Mouse (Mus musculus): Measurements from ENCODE around the gene Kbtbd7. TPM values are rescaled to one million over a fixed set of nuclear protein-coding genes. Genes with fewer than 3 reads are reported as not detected.
"Not testable (repeated sequence)": the region's sequence is repeated elsewhere in the genome, so short reads cannot be mapped to it uniquely, and the experiment has no call there.

The Kbtbd7 gene
- polyA plus RNA-seq, 1 experiment, result 18.5 TPM

GRCm38 (mm10) chr14:79409278-79409830 lies 17.0 kb upstream of the Kbtbd7 start:
- TF ChIP-seq CTCF (IDR thresholded peaks at IDR 0.05; ENCODE audit: borderline replicate concordance, extremely low read depth, insufficient read depth, insufficient read length), result no peak
- TF ChIP-seq POLR2A (IDR thresholded peaks at IDR 0.05; ENCODE audit: borderline replicate concordance, extremely low read depth, insufficient read depth, insufficient read length, poor library complexity, severe bottlenecking), result no peak
- DNase-seq (ENCODE audit: low read depth), result no peak

GRCm38 (mm10) chr14:79410662-79411061 lies 15.6 kb upstream of the Kbtbd7 start:
- DNase-seq (ENCODE audit: low read depth), result no peak
- TF ChIP-seq POLR2A (IDR thresholded peaks at IDR 0.05; ENCODE audit: borderline replicate concordance, extremely low read depth, insufficient read depth, insufficient read length, poor library complexity, severe bottlenecking) (no peak), CTCF (IDR thresholded peaks at IDR 0.05; ENCODE audit: borderline replicate concordance, extremely low read depth, insufficient read depth, insufficient read length) (no peak)

- TF ChIP-seq CTCF (IDR thresholded peaks at IDR 0.05; ENCODE audit: borderline replicate concordance, extremely low read depth, insufficient read depth, insufficient read length) (no peak), POLR2A (IDR thresholded peaks at IDR 0.05; ENCODE audit: borderline replicate concordance, extremely low read depth, insufficient read depth, insufficient read length, poor library complexity, severe bottlenecking) (no peak)
- DNase-seq (ENCODE audit: low read depth), result no peak
Observed at GRCm38 (mm10) chr14:79413121-79413520, 13.2 kb upstream of the Kbtbd7 start.

GRCm38 (mm10) chr14:79420083-79420685 lies 6.1 kb upstream of the Kbtbd7 start:
- DNase-seq (ENCODE audit: low read depth), result peak; percentile 35
- TF ChIP-seq CTCF (IDR thresholded peaks at IDR 0.05; ENCODE audit: borderline replicate concordance, extremely low read depth, insufficient read depth, insufficient read length) (peak; percentile 16; the same call in 1 of the 2 replicates), POLR2A (IDR thresholded peaks at IDR 0.05; ENCODE audit: borderline replicate concordance, extremely low read depth, insufficient read depth, insufficient read length, poor library complexity, severe bottlenecking) (no peak)

GRCm38 (mm10) chr14:79426730-79427365 lies 537 bp downstream of the Kbtbd7 start:
- not testable (repeated sequence) for DNase-seq (ENCODE audit: low read depth)

- no peak for DNase-seq (ENCODE audit: low read depth)
- TF ChIP-seq CTCF (IDR thresholded peaks at IDR 0.05; ENCODE audit: borderline replicate concordance, extremely low read depth, insufficient read depth, insufficient read length), result no peak
Observed at GRCm38 (mm10) chr14:79434068-79434467, 7.8 kb downstream of the Kbtbd7 start.

- DNase-seq (ENCODE audit: low read depth), result no peak
- TF ChIP-seq POLR2A (IDR thresholded peaks at IDR 0.05; ENCODE audit: borderline replicate concordance, extremely low read depth, insufficient read depth, insufficient read length, poor library complexity, severe bottlenecking) (no peak), CTCF (IDR thresholded peaks at IDR 0.05; ENCODE audit: borderline replicate concordance, extremely low read depth, insufficient read depth, insufficient read length) (no peak)
Observed at GRCm38 (mm10) chr14:79440655-79441054, 14.3 kb downstream of the Kbtbd7 start.

- DNase-seq (ENCODE audit: low read depth), result no peak
- TF ChIP-seq CTCF (IDR thresholded peaks at IDR 0.05; ENCODE audit: borderline replicate concordance, extremely low read depth, insufficient read depth, insufficient read length) (no peak), POLR2A (IDR thresholded peaks at IDR 0.05; ENCODE audit: borderline replicate concordance, extremely low read depth, insufficient read depth, insufficient read length, poor library complexity, severe bottlenecking) (no peak)
Observed at GRCm38 (mm10) chr14:79441441-79441840, 15.1 kb downstream of the Kbtbd7 start.

- TF ChIP-seq CTCF (IDR thresholded peaks at IDR 0.05; ENCODE audit: borderline replicate concordance, extremely low read depth, insufficient read depth, insufficient read length), result no peak
- TF ChIP-seq POLR2A (IDR thresholded peaks at IDR 0.05; ENCODE audit: borderline replicate concordance, extremely low read depth, insufficient read depth, insufficient read length, poor library complexity, severe bottlenecking), result no peak
- no peak for DNase-seq (ENCODE audit: low read depth)
Observed at GRCm38 (mm10) chr14:79444601-79445000, 18.3 kb downstream of the Kbtbd7 start.

GRCm38 (mm10) chr14:79445055-79445620 lies 18.8 kb downstream of the Kbtbd7 start:
- TF ChIP-seq CTCF (IDR thresholded peaks at IDR 0.05; ENCODE audit: borderline replicate concordance, extremely low read depth, insufficient read depth, insufficient read length), result no peak
- no peak for TF ChIP-seq POLR2A (IDR thresholded peaks at IDR 0.05; ENCODE audit: borderline replicate concordance, extremely low read depth, insufficient read depth, insufficient read length, poor library complexity, severe bottlenecking)
- peak; percentile 91 for DNase-seq (ENCODE audit: low read depth)

GRCm38 (mm10) chr14:79451681-79452590 lies 25.6 kb downstream of the Kbtbd7 start, which contains the start of gene Kbtbd6:
Kbtbd6 (plus strand) TSS chr14:79451835.
- peak; percentile 97 for DNase-seq (ENCODE audit: low read depth)

GRCm38 (mm10) chr14:79452591-79452934 lies 26.3 kb downstream of the Kbtbd7 start:
- not testable (repeated sequence) for DNase-seq (ENCODE audit: low read depth)
